Comparison of ENCODE assay signal across 20 mouse cellular contexts in the genomic region with DNA sequence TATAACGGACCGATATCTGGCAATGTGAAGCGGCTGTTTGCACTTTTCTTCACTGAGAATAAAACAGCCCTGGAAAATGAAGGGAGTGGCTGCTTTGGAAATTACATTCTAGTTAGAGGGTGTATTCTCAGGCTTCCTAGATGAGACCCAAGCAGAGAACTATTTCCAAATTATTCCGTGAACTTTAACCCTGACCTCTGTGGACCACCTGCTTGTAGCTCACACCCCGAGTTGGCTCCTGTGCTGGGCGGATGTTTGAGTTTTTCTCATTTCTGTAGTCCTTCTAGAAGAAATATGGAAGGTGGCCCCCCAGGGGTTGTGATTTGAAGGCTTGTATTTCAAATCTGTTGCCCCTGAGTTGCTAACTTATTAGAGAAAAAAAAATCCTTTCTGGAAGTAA. TPM values are rescaled to one million over a fixed set of nuclear protein-coding genes. Genes with fewer than 3 reads are reported as not detected.
DNase-seq lines count a peak whose midpoint lies in the region; ATAC-seq lines count a peak whose summit lies in the region.
"Had no signal": no experiment of that assay in that cellular context is flagged by ENCODE, and none has a peak within 500 bp of the region (broad histone marks: within the 10 kb centered on the region; RNA-seq: fewer than 3 reads in every experiment).

No protein-coding gene starts in this region.

- H3K9ac ChIP-seq in intestine, embryonic 15.5 days: no peak overlapping the region
- H3K9ac ChIP-seq in intestine, embryonic 16.5 days (ENCODE audit: low read depth, low read length): no peak overlapping the region
- H3K9ac ChIP-seq in lung, embryonic 15.5 days: no peak overlapping the region
- H3K9ac ChIP-seq: embryonic facial prominence, embryonic 12.5 days; forebrain, postnatal 0 days; liver, postnatal 0 days; neural tube, embryonic 13.5 days had no signal

- no peaks in the 10 kb centered on the region for H3K27me3 ChIP-seq in heart, embryonic 10.5 days (ENCODE audit: insufficient read depth, poor library complexity, severe bottlenecking)
- H3K27me3 ChIP-seq in intestine, embryonic 15.5 days (replicated peaks): no peaks in the 10 kb centered on the region
- H3K27me3 ChIP-seq in intestine, embryonic 16.5 days (replicated peaks; ENCODE audit: control insufficient read depth, insufficient read depth, low read length): no peaks in the 10 kb centered on the region
- H3K27me3 ChIP-seq in lung, embryonic 15.5 days: no peaks in the 10 kb centered on the region
- H3K27me3 ChIP-seq: embryonic facial prominence, embryonic 12.5 days; neural tube, embryonic 13.5 days had no signal

- no peak for ATAC-seq in intestine, embryonic 15.5 days
- no peak for ATAC-seq in intestine, embryonic 16.5 days
- ATAC-seq in lung, embryonic 15.5 days (ENCODE audit: borderline replicate concordance, extremely low read depth, low FRiP score, low TSS enrichment): no peak
- ATAC-seq: activated CD4-positive, CD25-positive, alpha-beta regulatory T cell, adult 4 months; forebrain, postnatal 0 days had no signal

- WGBS in heart, embryonic 10.5 days: 64% methylated on average over 6 of the region's 6 CpGs
- 48% methylated on average over 6 of the region's 6 CpGs for WGBS in intestine, embryonic 15.5 days
- 53% methylated on average over 6 of the region's 6 CpGs for WGBS in intestine, embryonic 16.5 days
- WGBS in lung, embryonic 15.5 days: 66% methylated on average over 6 of the region's 6 CpGs

- DNase-seq in heart, embryonic 10.5 days (ENCODE audit: low spot score): no peak
- no peak for DNase-seq in heart, adult 9 months (ENCODE audit: low spot score in 2 of 2)
- DNase-seq in lung, postnatal 4 days: no peak
- no peak for DNase-seq in ovary, postnatal 10 days (ENCODE audit: low spot score)
- DNase-seq: forebrain, postnatal 0 days; kidney, adult 8-10 months; layer of hippocampus, adult 9-11 months; liver; liver, postnatal 0 days; right cerebral cortex, postnatal 25 days; thymus, postnatal 36 days had no signal

- H3K4me1 ChIP-seq in heart, embryonic 10.5 days: peaks cover 13% of the 10 kb centered on the region; the same call in 1 of the 2 replicates
- H3K4me1 ChIP-seq in intestine, embryonic 15.5 days (replicated peaks): peaks cover 6% of the 10 kb centered on the region; the same call in 1 of the 2 replicates
- no peaks in the 10 kb centered on the region for H3K4me1 ChIP-seq in intestine, embryonic 16.5 days (ENCODE audit: control insufficient read depth, insufficient read depth, low read length)
- peaks cover 3% of the 10 kb centered on the region; the same call in 1 of the 2 replicates for H3K4me1 ChIP-seq in lung, embryonic 15.5 days

- no peak overlapping the region for H3K4me2 ChIP-seq in intestine, embryonic 15.5 days (replicated peaks)
- no peak overlapping the region for H3K4me2 ChIP-seq in intestine, embryonic 16.5 days (ENCODE audit: low read depth, low read length)
- H3K4me2 ChIP-seq in lung, embryonic 15.5 days: no peak overlapping the region
- H3K4me2 ChIP-seq: embryonic facial prominence, embryonic 12.5 days; midbrain, embryonic 11.5 days; neural tube, embryonic 13.5 days had no signal

- H3K27ac ChIP-seq in heart, embryonic 10.5 days: peak overlapping the region; percentile 62; the same call in 1 of the 2 replicates
- H3K27ac ChIP-seq in intestine, embryonic 15.5 days: 0 out of 2 replicates have a peak overlapping the region, but pooled peaks have one; percentile 6
- H3K27ac ChIP-seq in intestine, embryonic 16.5 days (ENCODE audit: low read length): no peak overlapping the region
- H3K27ac ChIP-seq in lung, embryonic 15.5 days: 0 out of 2 replicates have a peak overlapping the region, but pooled peaks have one; percentile 8
- H3K27ac ChIP-seq: embryonic facial prominence, embryonic 12.5 days; hindbrain, postnatal 0 days; macrophage; neural tube, embryonic 13.5 days had no signal

- no peaks in the 10 kb centered on the region for H3K9me3 ChIP-seq in heart, embryonic 10.5 days
- H3K9me3 ChIP-seq in intestine, embryonic 15.5 days: no peaks in the 10 kb centered on the region
- no peaks in the 10 kb centered on the region for H3K9me3 ChIP-seq in intestine, embryonic 16.5 days (ENCODE audit: control insufficient read depth, low read length)
- H3K9me3 ChIP-seq in lung, embryonic 15.5 days: no peaks in the 10 kb centered on the region
- H3K9me3 ChIP-seq: embryonic facial prominence, embryonic 12.5 days; neural tube, embryonic 13.5 days had no signal

- 0 out of 2 replicates have a peak, but pooled peaks cover 6% of the 10 kb centered on the region for H3K36me3 ChIP-seq in heart, embryonic 10.5 days
- no peaks in the 10 kb centered on the region for H3K36me3 ChIP-seq in intestine, embryonic 15.5 days
- H3K36me3 ChIP-seq in intestine, embryonic 16.5 days (ENCODE audit: control insufficient read depth, insufficient read depth, low read length): no peaks in the 10 kb centered on the region; the same call in 1 of the 2 replicates
- peaks cover 13% of the 10 kb centered on the region for H3K36me3 ChIP-seq in lung, embryonic 15.5 days
- H3K36me3 ChIP-seq: neural tube, embryonic 13.5 days had no signal

- no peak overlapping the region for H3K4me3 ChIP-seq in heart, embryonic 10.5 days
- no peak overlapping the region for H3K4me3 ChIP-seq in intestine, embryonic 15.5 days (replicated peaks)
- H3K4me3 ChIP-seq in intestine, embryonic 16.5 days (ENCODE audit: low read length): no peak overlapping the region
- no peak overlapping the region for H3K4me3 ChIP-seq in lung, embryonic 15.5 days
- H3K4me3 ChIP-seq: embryonic facial prominence, embryonic 12.5 days; neural tube, embryonic 13.5 days had no signal

RNA-seq across cellular contexts. Expression of gene Mdfic, which starts 23.3 kb away (rescaled TPM):
- 4.9 and 6.3 TPM in 2 replicates for polyA plus RNA-seq in heart, embryonic 10.5 days (2016; fragmentation: Nextera tagmentation; extraction: Ambion mirVana)
- 4.1 and 4.5 TPM in 2 replicates for polyA plus RNA-seq in intestine, embryonic 15.5 days (2015; fragmentation: Nextera tagmentation; extraction: Ambion mirVana)
- polyA plus RNA-seq in intestine, embryonic 16.5 days (2015; fragmentation: Nextera tagmentation; extraction: Ambion mirVana): 3.0 and 3.4 TPM in 2 replicates
- polyA plus RNA-seq in lung, embryonic 15.5 days (2015; fragmentation: Nextera tagmentation; extraction: Ambion mirVana): 7.9 and 9.9 TPM in 2 replicates
